Mouse (Mus musculus): ENCODE data around the gene Ephx1.

- TF ChIP-seq POLR2A (IDR thresholded peaks at IDR 0.05; ENCODE audit: insufficient read depth, low read depth, low read length), result no peak
- TF ChIP-seq CTCF (IDR thresholded peaks at IDR 0.05; ENCODE audit: insufficient read depth, low read depth, low read length), result no peak
Observed at GRCm38 (mm10) chr1:180986701-180987100, 34.0 kb downstream of the Ephx1 start.
